Mouse (Mus musculus) heart, postnatal 0 days (tissue): ENCODE measurements around the gene Col6a3.

ENCODE experiments used
- CTCF ChIP-seq: IDR thresholded peaks from 2 replicates; pipeline ENCODE4 v1.5.1; 2016; ENCODE audit warnings: antibody characterized with exemption, control low read depth, low read depth
- EP300 ChIP-seq: IDR thresholded peaks from 2 replicates; pipeline ENCODE4 v1.6.1; 2016; ENCODE audit warnings: antibody characterized with exemption, low read depth

DNA sequence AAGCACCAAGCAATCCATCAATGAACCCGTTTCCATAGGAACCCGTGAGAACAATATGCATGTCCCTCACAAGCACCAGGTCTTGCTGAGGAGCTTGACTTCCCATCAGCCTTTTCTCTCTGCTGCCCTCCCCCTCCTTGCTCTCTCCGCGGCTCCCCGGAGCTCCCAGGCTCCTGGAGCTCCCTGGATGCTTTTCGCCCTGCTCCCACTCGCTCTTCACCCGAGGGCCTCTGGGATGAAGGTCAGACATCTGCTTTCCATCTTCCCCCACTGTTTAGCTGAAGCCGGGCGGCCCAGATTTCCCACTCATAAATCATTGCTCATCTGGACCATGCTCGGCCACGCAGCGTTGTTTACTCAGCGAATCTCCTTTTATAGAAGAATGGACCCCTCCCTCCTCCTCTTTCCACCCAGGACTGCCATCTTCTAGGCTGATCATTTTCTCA lies 99.8 kb downstream of the Col6a3 start:
- no peak for TF ChIP-seq EP300
- no peak for TF ChIP-seq CTCF
